Mouse (Mus musculus) left cerebral cortex, adult 8-10 months (tissue): ENCODE results near the gene Gm10147. TPM values are rescaled to one million over a fixed set of nuclear protein-coding genes. Genes with fewer than 3 reads are reported as not detected.
"Not testable (repeated sequence)": the region's sequence is repeated elsewhere in the genome, so short reads cannot be mapped to it uniquely, and the experiment has no call there.

Experiments used
- DNase-seq, 2 experiments: peaks; one replicate each; pipeline ENCODE4 v3.0.0; 2022; ENCODE audit warnings: low spot score in 2 of 2
- microRNA-seq, 2 experiments: library from miRNA; unstranded; fragments of <30 nt; microRNA quantifications; one replicate each; pipeline ENCODE4 v1.2.0; 2022
- total RNA-seq, 4 experiments: library from RNA; stranded (reverse); gene quantifications; 2 replicates each; pipeline ENCODE4 v1.2.4; 2022

Gm10147 gene
- not detected for total RNA-seq

GRCm38 (mm10) chrX:28607742-28608141 is at the start of gene Gm10147:
Gm10147 (minus strand) TSS chrX:28607842.
- not testable (repeated sequence) for DNase-seq

Small RNA genes within 50 kb of the gene (microRNA-seq; reads per million reads assigned to microRNA genes)
- gene Gm44499: 0 reads per million in 2 experiments
